Comparison of ENCODE assay signal across 8 mouse cellular contexts in the genomic region with DNA sequence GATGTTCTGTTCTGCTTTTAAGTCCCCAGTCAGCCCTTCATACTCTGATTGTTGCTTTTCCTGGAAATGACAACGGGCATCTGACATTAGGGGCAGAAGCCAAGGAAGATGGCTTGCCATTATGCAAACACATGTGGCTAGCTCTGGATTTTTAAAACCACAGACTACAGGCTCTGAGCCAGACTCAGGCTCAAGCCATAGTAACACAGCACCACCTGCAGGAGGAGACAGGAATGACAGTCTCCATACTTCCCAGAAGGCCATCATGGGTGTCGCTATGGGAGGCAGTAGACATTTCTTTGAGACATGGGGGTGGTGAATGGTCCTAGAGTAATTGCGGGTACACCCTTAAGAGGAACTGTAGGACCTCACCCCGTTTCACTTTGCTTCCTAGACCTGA.
A peak's percentile ranks its signal among the peaks of the same experiment; 100 is the strongest.
DNase-seq lines count a peak whose midpoint lies in the region; ATAC-seq and TF ChIP-seq lines count a peak whose summit lies in the region.

No protein-coding gene starts in this region.

- peak; percentile 87 for TF ChIP-seq CTCF in midbrain, postnatal 0 days (IDR thresholded peaks at IDR 0.05)

- no peaks in the 10 kb centered on the region for H3K36me3 ChIP-seq in hindbrain, embryonic 11.5 days (ENCODE audit: control insufficient read depth, insufficient read depth, low read length)
- no peaks in the 10 kb centered on the region for H3K36me3 ChIP-seq in hindbrain, embryonic 16.5 days (ENCODE audit: control insufficient read depth, insufficient read depth, low read length)
- no peaks in the 10 kb centered on the region for H3K36me3 ChIP-seq in forebrain, embryonic 15.5 days
- H3K36me3 ChIP-seq in midbrain, postnatal 0 days (ENCODE audit: insufficient read depth, low read length): no peaks in the 10 kb centered on the region

- H3K27me3 ChIP-seq in hindbrain, embryonic 11.5 days (ENCODE audit: control insufficient read depth, insufficient read depth, low read length): no peaks in the 10 kb centered on the region
- no peaks in the 10 kb centered on the region for H3K27me3 ChIP-seq in hindbrain, embryonic 16.5 days (replicated peaks; ENCODE audit: control insufficient read depth, insufficient read depth, low read length)
- no peaks in the 10 kb centered on the region for H3K27me3 ChIP-seq in forebrain, embryonic 15.5 days
- H3K27me3 ChIP-seq in midbrain, postnatal 0 days (ENCODE audit: insufficient read depth, low read length): no peaks in the 10 kb centered on the region

- WGBS in hindbrain, embryonic 11.5 days: 75% methylated on average over 4 of the region's 4 CpGs
- 65% methylated on average over 4 of the region's 4 CpGs for WGBS in hindbrain, embryonic 16.5 days
- WGBS in forebrain, embryonic 15.5 days: 64% methylated on average over 4 of the region's 4 CpGs
- 72% methylated on average over 4 of the region's 4 CpGs for WGBS in midbrain, postnatal 0 days

- no peak overlapping the region for H3K9ac ChIP-seq in hindbrain, embryonic 11.5 days (ENCODE audit: low read depth, low read length)
- H3K9ac ChIP-seq in hindbrain, embryonic 16.5 days (ENCODE audit: low read depth, low read length): no peak overlapping the region
- H3K9ac ChIP-seq in forebrain, embryonic 15.5 days (replicated peaks): no peak overlapping the region
- no peak overlapping the region for H3K9ac ChIP-seq in midbrain, postnatal 0 days (replicated peaks; ENCODE audit: low read length, poor library complexity, severe bottlenecking)

- ATAC-seq in hindbrain, embryonic 11.5 days (ENCODE audit: low FRiP score): peak; percentile 39; the same call in 1 of the 2 replicates
- ATAC-seq in hindbrain, embryonic 16.5 days: no peak
- ATAC-seq in cerebellum, adult (ENCODE audit: insufficient number of reproducible peaks, low FRiP score, low TSS enrichment): 0 out of 2 replicates have a peak, but pooled peaks have one; percentile 27
- ATAC-seq in forebrain, embryonic 15.5 days (replicated peaks): 0 out of 2 replicates have a peak, but pooled peaks have one; percentile 1
- ATAC-seq in midbrain, postnatal 0 days (ENCODE audit: low FRiP score): no peak

- no peak overlapping the region for H3K4me2 ChIP-seq in hindbrain, embryonic 11.5 days (replicated peaks; ENCODE audit: low read depth, low read length)
- H3K4me2 ChIP-seq in hindbrain, embryonic 16.5 days (ENCODE audit: low read length): no peak overlapping the region
- no peak overlapping the region for H3K4me2 ChIP-seq in forebrain, embryonic 15.5 days (replicated peaks)
- no peak overlapping the region for H3K4me2 ChIP-seq in midbrain, postnatal 0 days (ENCODE audit: low read depth, low read length, poor library complexity, severe bottlenecking)

- DNase-seq in hindbrain, embryonic 11.5 days (ENCODE audit: low spot score): peak; percentile 77
- DNase-seq in induced T-regulatory cell, adult 2 months (ENCODE audit: low read depth): peak; percentile 69
- DNase-seq in left cerebral cortex, postnatal 36 days (ENCODE audit: low spot score in 2 of 2): peak; percentile 79 to 83
- peak; percentile 74 for DNase-seq in midbrain, postnatal 0 days (ENCODE audit: low spot score)
- DNase-seq in spleen, postnatal 14 days (ENCODE audit: low spot score in 2 of 2): peak; percentile 15 to 34

- intact Hi-C loops in left cerebral cortex, postnatal 36 days (cut with DNase I): loop anchor here (5.0 kb wide), 1 partner anchor 1355 kb away; a partner anchor contains a TSS

- no peaks in the 10 kb centered on the region for H3K4me1 ChIP-seq in hindbrain, embryonic 11.5 days (replicated peaks; ENCODE audit: control insufficient read depth, insufficient read depth, low read length)
- H3K4me1 ChIP-seq in hindbrain, embryonic 16.5 days (ENCODE audit: control insufficient read depth, insufficient read depth, low read depth, low read length): peaks cover 8% of the 10 kb centered on the region
- peaks cover 12% of the 10 kb centered on the region for H3K4me1 ChIP-seq in forebrain, embryonic 15.5 days
- no peaks in the 10 kb centered on the region for H3K4me1 ChIP-seq in midbrain, postnatal 0 days (ENCODE audit: insufficient read depth, low read length)

- no peak overlapping the region for H3K4me3 ChIP-seq in hindbrain, embryonic 11.5 days (ENCODE audit: low read depth, low read length)
- no peak overlapping the region for H3K4me3 ChIP-seq in hindbrain, embryonic 16.5 days (ENCODE audit: low read length)
- H3K4me3 ChIP-seq in forebrain, embryonic 15.5 days: no peak overlapping the region
- H3K4me3 ChIP-seq in midbrain, postnatal 0 days (ENCODE audit: low read depth, low read length): no peak overlapping the region

- H3K27ac ChIP-seq in hindbrain, embryonic 11.5 days (ENCODE audit: low read depth, low read length): no peak overlapping the region
- H3K27ac ChIP-seq in hindbrain, embryonic 16.5 days (ENCODE audit: low read depth, low read length): no peak overlapping the region
- H3K27ac ChIP-seq in forebrain, embryonic 15.5 days (replicated peaks): no peak overlapping the region
- H3K27ac ChIP-seq in midbrain, postnatal 0 days (ENCODE audit: low read depth, low read length): no peak overlapping the region

- H3K9me3 ChIP-seq in hindbrain, embryonic 11.5 days (ENCODE audit: control insufficient read depth, low read length): no peaks in the 10 kb centered on the region
- no peaks in the 10 kb centered on the region for H3K9me3 ChIP-seq in hindbrain, embryonic 16.5 days (ENCODE audit: control insufficient read depth, low read length)
- no peaks in the 10 kb centered on the region for H3K9me3 ChIP-seq in forebrain, embryonic 15.5 days
- H3K9me3 ChIP-seq in midbrain, postnatal 0 days (ENCODE audit: low read length): no peaks in the 10 kb centered on the region

Comparison
In these comparisons a context has a peak if more than half of its experiments do, and no peak if none do; other contexts are left out.
1. ATAC-seq: peak in hindbrain, embryonic 11.5 days (single experiment), cerebellum, adult (single experiment) and forebrain, embryonic 15.5 days (single experiment); none in hindbrain, embryonic 16.5 days (single experiment) and midbrain, postnatal 0 days (single experiment).
2. DNase-seq: peak in every context shown above with its lines; median percentile 81 in left cerebral cortex, postnatal 36 days; 77 in hindbrain, embryonic 11.5 days; 74 in midbrain, postnatal 0 days; 69 in induced T-regulatory cell, adult 2 months; 24 in spleen, postnatal 14 days.